Mouse (Mus musculus) E14TG2a.4 (cell line): ENCODE measurements around the gene Krt8.

ENCODE experiments used
- CTCF ChIP-seq: conservative IDR thresholded peaks from 2 replicates; pipeline ENCODE4 v1.5.1; 2014; ENCODE audit warnings: low read length
- POU5F1 ChIP-seq: IDR thresholded peaks from 2 replicates; pipeline ENCODE4 v1.6.1; 2014; ENCODE audit warnings: low read length, borderline replicate concordance

GRCm38 (mm10) chr15:101973414-101974077 lies 30.7 kb downstream of the Krt8 start:
- peak; percentile 95 for TF ChIP-seq CTCF
- TF ChIP-seq POU5F1: no peak
